Mouse (Mus musculus): ENCODE measurements around the gene Supt3. TPM values are rescaled to one million over a fixed set of nuclear protein-coding genes. Genes with fewer than 3 reads are reported as not detected.

Supt3 gene
- polyA plus RNA-seq, 1 experiment from 2014 or later = 24.9 TPM

GRCm38 (mm10) chr17:45007461-45007860 is 230.5 kb downstream of the Supt3 start:
- no peaks in the 10 kb centered on the region for H3K27me3 ChIP-seq (ENCODE audit: low read depth, poor library complexity, severe bottlenecking)
- no peak overlapping the region for H3K27ac ChIP-seq
- H3K4me3 ChIP-seq = no peak overlapping the region
- no peaks in the 10 kb centered on the region for H3K36me3 ChIP-seq
- H3K4me1 ChIP-seq = peaks cover 11% of the 10 kb centered on the region; the same call in 1 of the 2 replicates
- H3K9me3 ChIP-seq (replicated peaks) = no peaks in the 10 kb centered on the region
- WGBS = 71% methylated on average over 1 of the region's 1 CpGs
- DNase-seq (ENCODE audit: low spot score) = no peak

GRCm38 (mm10) chr17:45008663-45009062 is 231.7 kb downstream of the Supt3 start:
- H3K36me3 ChIP-seq = no peaks in the 10 kb centered on the region
- no peak overlapping the region for H3K4me3 ChIP-seq
- H3K4me1 ChIP-seq = peaks cover 11% of the 10 kb centered on the region; the same call in 1 of the 2 replicates
- DNase-seq (ENCODE audit: low spot score) = no peak
- H3K27ac ChIP-seq = no peak overlapping the region
- WGBS = 72% methylated on average over 4 of the region's 4 CpGs
- H3K27me3 ChIP-seq (ENCODE audit: low read depth, poor library complexity, severe bottlenecking) = no peaks in the 10 kb centered on the region
- no peaks in the 10 kb centered on the region for H3K9me3 ChIP-seq (replicated peaks)

GRCm38 (mm10) chr17:45010409-45010808 is 233.5 kb downstream of the Supt3 start:
- Histone ChIP-seq H3K9me3 (replicated peaks) (no peaks in the 10 kb centered on the region), H3K27me3 (ENCODE audit: low read depth, poor library complexity, severe bottlenecking) (no peaks in the 10 kb centered on the region), H3K4me1 (no peaks in the 10 kb centered on the region), H3K4me3 (no peak overlapping the region), H3K36me3 (no peaks in the 10 kb centered on the region), H3K27ac (no peak overlapping the region)
- no peak for DNase-seq (ENCODE audit: low spot score)
- WGBS = 96% methylated on average over 2 of the region's 2 CpGs

GRCm38 (mm10) chr17:45016746-45017145 is 239.8 kb downstream of the Supt3 start:
- Histone ChIP-seq H3K36me3 (no peaks in the 10 kb centered on the region), H3K9me3 (replicated peaks) (no peaks in the 10 kb centered on the region), H3K4me3 (no peak overlapping the region), H3K27me3 (ENCODE audit: low read depth, poor library complexity, severe bottlenecking) (no peaks in the 10 kb centered on the region), H3K27ac (no peak overlapping the region), H3K4me1 (no peaks in the 10 kb centered on the region)
- no peak for DNase-seq (ENCODE audit: low spot score)
- WGBS = 88% methylated on average over 4 of the region's 4 CpGs

- Histone ChIP-seq H3K4me3 (no peak overlapping the region), H3K4me1 (no peaks in the 10 kb centered on the region), H3K27me3 (ENCODE audit: low read depth, poor library complexity, severe bottlenecking) (no peaks in the 10 kb centered on the region), H3K27ac (no peak overlapping the region), H3K9me3 (replicated peaks) (no peaks in the 10 kb centered on the region), H3K36me3 (no peaks in the 10 kb centered on the region)
- WGBS = 74% methylated on average over 8 of the region's 8 CpGs
- DNase-seq (ENCODE audit: low spot score) = no peak
These were observed 243.4 kb downstream of the Supt3 start for GRCm38 (mm10) chr17:45020155-45020930.

GRCm38 (mm10) chr17:45028441-45028840 is 251.5 kb downstream of the Supt3 start:
- Histone ChIP-seq H3K27me3 (ENCODE audit: low read depth, poor library complexity, severe bottlenecking) (no peaks in the 10 kb centered on the region), H3K36me3 (no peaks in the 10 kb centered on the region), H3K9me3 (replicated peaks) (no peaks in the 10 kb centered on the region), H3K4me3 (no peak overlapping the region), H3K4me1 (no peaks in the 10 kb centered on the region), H3K27ac (no peak overlapping the region)
- no peak for DNase-seq (ENCODE audit: low spot score)
- 87% methylated on average over 3 of the region's 3 CpGs for WGBS

GRCm38 (mm10) chr17:45029106-45029505 is 252.2 kb downstream of the Supt3 start:
- no peak overlapping the region for H3K27ac ChIP-seq
- H3K4me3 ChIP-seq = no peak overlapping the region
- H3K4me1 ChIP-seq = 0 out of 2 replicates have a peak, but pooled peaks cover 3% of the 10 kb centered on the region
- H3K9me3 ChIP-seq (replicated peaks) = no peaks in the 10 kb centered on the region
- H3K36me3 ChIP-seq = no peaks in the 10 kb centered on the region
- no peaks in the 10 kb centered on the region for H3K27me3 ChIP-seq (ENCODE audit: low read depth, poor library complexity, severe bottlenecking)
- DNase-seq (ENCODE audit: low spot score) = no peak
- WGBS = 89% methylated on average over 1 of the region's 1 CpGs

- no peak for DNase-seq (ENCODE audit: low spot score)
- WGBS = 61% methylated on average over 6 of the region's 6 CpGs
- H3K27me3 ChIP-seq (ENCODE audit: low read depth, poor library complexity, severe bottlenecking) = no peaks in the 10 kb centered on the region
- no peak overlapping the region for H3K27ac ChIP-seq
- no peaks in the 10 kb centered on the region for H3K36me3 ChIP-seq
- no peak overlapping the region for H3K4me3 ChIP-seq
- H3K4me1 ChIP-seq = 0 out of 2 replicates have a peak, but pooled peaks cover 3% of the 10 kb centered on the region
- no peaks in the 10 kb centered on the region for H3K9me3 ChIP-seq (replicated peaks)
These were observed 255.3 kb downstream of the Supt3 start for GRCm38 (mm10) chr17:45032209-45032608.

- no peak overlapping the region for H3K4me3 ChIP-seq
- no peaks in the 10 kb centered on the region for H3K9me3 ChIP-seq (replicated peaks)
- DNase-seq (ENCODE audit: low spot score) = no peak
- H3K36me3 ChIP-seq = no peaks in the 10 kb centered on the region
- H3K4me1 ChIP-seq = 0 out of 2 replicates have a peak, but pooled peaks cover 3% of the 10 kb centered on the region
- H3K27ac ChIP-seq = no peak overlapping the region
- WGBS = 69% methylated on average over 7 of the region's 7 CpGs
- H3K27me3 ChIP-seq (ENCODE audit: low read depth, poor library complexity, severe bottlenecking) = no peaks in the 10 kb centered on the region
These were observed 256.7 kb downstream of the Supt3 start for GRCm38 (mm10) chr17:45033617-45034016.

- WGBS = 82% methylated on average over 2 of the region's 2 CpGs
- H3K4me1 ChIP-seq = no peaks in the 10 kb centered on the region
- DNase-seq (ENCODE audit: low spot score) = no peak
These were observed 264.1 kb downstream of the Supt3 start for GRCm38 (mm10) chr17:45041084-45041483.

GRCm38 (mm10) chr17:45045804-45046203 is 268.9 kb downstream of the Supt3 start:
- no peak for DNase-seq (ENCODE audit: low spot score)
- H3K27me3 ChIP-seq (ENCODE audit: low read depth, poor library complexity, severe bottlenecking) = no peaks in the 10 kb centered on the region
- H3K9me3 ChIP-seq (replicated peaks) = no peaks in the 10 kb centered on the region
- H3K4me3 ChIP-seq = no peak overlapping the region
- peaks cover 5% of the 10 kb centered on the region for H3K36me3 ChIP-seq
- 0 out of 2 replicates have a peak, but pooled peaks cover 7% of the 10 kb centered on the region for H3K4me1 ChIP-seq
- H3K27ac ChIP-seq = no peak overlapping the region

More at GRCm38 (mm10) chr17:45041084-45041483, 264.1 kb downstream of the Supt3 start:
- Histone ChIP-seq H3K4me3 (no peak overlapping the region), H3K27ac (no peak overlapping the region), H3K27me3 (ENCODE audit: low read depth, poor library complexity, severe bottlenecking) (no peaks in the 10 kb centered on the region), H3K9me3 (replicated peaks) (no peaks in the 10 kb centered on the region), H3K36me3 (peaks cover 5% of the 10 kb centered on the region)

- Histone ChIP-seq H3K4me3 (no peak overlapping the region), H3K27me3 (ENCODE audit: low read depth, poor library complexity, severe bottlenecking) (no peaks in the 10 kb centered on the region), H3K27ac (no peak overlapping the region), H3K4me1 (0 out of 2 replicates have a peak, but pooled peaks cover 7% of the 10 kb centered on the region), H3K9me3 (replicated peaks) (no peaks in the 10 kb centered on the region), H3K36me3 (peaks cover 5% of the 10 kb centered on the region)
- 96% methylated on average over 3 of the region's 3 CpGs for WGBS
- DNase-seq (ENCODE audit: low spot score) = no peak
These were observed 269.6 kb downstream of the Supt3 start for GRCm38 (mm10) chr17:45046583-45046982.

GRCm38 (mm10) chr17:45047236-45047635 is 270.3 kb downstream of the Supt3 start:
- no peak overlapping the region for H3K27ac ChIP-seq
- H3K36me3 ChIP-seq = peaks cover 5% of the 10 kb centered on the region
- WGBS = 89% methylated on average over 6 of the region's 6 CpGs
- no peaks in the 10 kb centered on the region for H3K9me3 ChIP-seq (replicated peaks)
- H3K27me3 ChIP-seq (ENCODE audit: low read depth, poor library complexity, severe bottlenecking) = no peaks in the 10 kb centered on the region
- 0 out of 2 replicates have a peak, but pooled peaks cover 7% of the 10 kb centered on the region for H3K4me1 ChIP-seq
- no peak overlapping the region for H3K4me3 ChIP-seq
- no peak for DNase-seq (ENCODE audit: low spot score)
